Mouse (Mus musculus) CH12.LX (cell line): ENCODE data around the gene Anapc13. TPM values are rescaled to one million over a fixed set of nuclear protein-coding genes. Genes with fewer than 3 reads are reported as not detected.
A peak's percentile ranks its signal among the peaks of the same experiment; 100 is the strongest.

ENCODE experiments used
- DNase-seq: peaks from one replicate; pipeline ENCODE4 v3.0.0-alpha.2; 2013; ENCODE audit errors: extremely low read depth
- H3K27ac ChIP-seq: 2 replicates; pipeline ENCODE4 v1.5.1; 2012; ENCODE audit warnings: low read depth, mild to moderate bottlenecking, control low read depth, moderate library complexity; ENCODE audit not compliant: insufficient read depth
- H3K27me3 ChIP-seq: replicated peaks from 2 replicates; pipeline ENCODE3; 2012; ENCODE audit warnings: inconsistent platforms
- H3K36me3 ChIP-seq, 2 experiments: replicated peaks in 1 of 2; 2 replicates each; pipeline versions ENCODE3 to v1.6.1; 2012; ENCODE audit warnings: inconsistent platforms in 1 of 2, low read length in 1 of 2, mild to moderate bottlenecking in 1 of 2, mixed read lengths in 1 of 2, moderate library complexity in 1 of 2; ENCODE audit not compliant: control insufficient read depth in 1 of 2, insufficient read depth in 1 of 2
- H3K4me1 ChIP-seq, 2 experiments: 2 replicates each; pipeline ENCODE4 v1.6.1; 2012; ENCODE audit warnings: inconsistent platforms in 1 of 2, moderate library complexity in 1 of 2; ENCODE audit not compliant: insufficient read depth in 2 of 2, control insufficient read depth in 1 of 2
- H3K4me2 ChIP-seq: 2 replicates; pipeline ENCODE4 v1.6.1; 2012; ENCODE audit warnings: low read depth, mild to moderate bottlenecking, control low read depth; ENCODE audit not compliant: poor library complexity, insufficient read depth, severe bottlenecking
- H3K4me3 ChIP-seq, 3 experiments: fragments of 150-350 bp in 1 of 3; sonication (generic) in 1 of 3; replicated peaks in 1 of 3; 2 replicates each; pipeline versions ENCODE3 to v1.5.1; 2011 to 2012; ENCODE audit warnings: low read depth in 2 of 3, low read length in 2 of 3, mild to moderate bottlenecking in 2 of 3, moderate library complexity in 2 of 3, control low read depth in 1 of 3, improper control_type of control experiment in 1 of 3, inconsistent platforms in 1 of 3, mixed read lengths in 1 of 3; ENCODE audit not compliant: poor library complexity in 1 of 3
- H3K79me2 ChIP-seq: replicated peaks from 2 replicates; pipeline ENCODE4 v1.6.1; 2012; ENCODE audit warnings: mild to moderate bottlenecking, moderate library complexity; ENCODE audit not compliant: control insufficient read depth, poor library complexity, insufficient read depth, severe bottlenecking; ENCODE audit errors: extremely low read depth
- H3K9ac ChIP-seq: 2 replicates; pipeline ENCODE4 v1.6.1; 2012; ENCODE audit warnings: low read depth, mild to moderate bottlenecking, control low read depth, moderate library complexity; ENCODE audit not compliant: insufficient read depth
- H3K9me3 ChIP-seq: replicated peaks from 2 replicates; pipeline ENCODE3; 2012; ENCODE audit warnings: low read length, inconsistent platforms, mixed read lengths
- BHLHE40 ChIP-seq: IDR thresholded peaks from 2 replicates; pipeline ENCODE4 v1.6.1; 2011; ENCODE audit warnings: mild to moderate bottlenecking, low read depth, low read length, improper control_type of control experiment
- CHD1 ChIP-seq: IDR thresholded peaks from 2 replicates; pipeline ENCODE4 v1.6.1; 2012; ENCODE audit warnings: low read depth, low read length, improper control_type of control experiment, inconsistent platforms
- CHD2 ChIP-seq: IDR thresholded peaks from 2 replicates; pipeline ENCODE4 v1.6.1; 2011; ENCODE audit warnings: low read length, improper control_type of control experiment
- CTCF ChIP-seq, 2 experiments: IDR thresholded peaks in 1 of 2; conservative IDR thresholded peaks in 1 of 2; 2 replicates each; pipeline ENCODE4 v1.5.1; 2011 to 2012; ENCODE audit warnings: low read depth in 2 of 2, low read length in 2 of 2, improper control_type of control experiment in 1 of 2, inconsistent platforms in 1 of 2, mild to moderate bottlenecking in 1 of 2, moderate library complexity in 1 of 2
- EP300 ChIP-seq: IDR thresholded peaks from 2 replicates; pipeline ENCODE4 v1.6.1; 2011; ENCODE audit warnings: low read length, improper control_type of control experiment
- ETS1 ChIP-seq: conservative IDR thresholded peaks from 2 replicates; pipeline ENCODE4 v1.6.1; 2012; ENCODE audit warnings: low read depth, mild to moderate bottlenecking, inconsistent platforms, low read length, improper control_type of control experiment, moderate library complexity
- KAT2A ChIP-seq: IDR thresholded peaks from 2 replicates; pipeline ENCODE4 v1.6.1; 2012; ENCODE audit warnings: low read length, improper control_type of control experiment, inconsistent platforms; ENCODE audit not compliant: insufficient replicate concordance
- NELFE ChIP-seq: IDR thresholded peaks from 2 replicates; pipeline ENCODE4 v1.6.1; 2011; ENCODE audit warnings: low read depth, low read length, improper control_type of control experiment
- PAX5 ChIP-seq: IDR thresholded peaks from 2 replicates; pipeline ENCODE4 v1.6.1; 2012; ENCODE audit warnings: low read length, inconsistent platforms, mixed read lengths
- RAD21 ChIP-seq: IDR thresholded peaks from 2 replicates; pipeline ENCODE4 v1.6.1; 2011; ENCODE audit warnings: low read depth, mild to moderate bottlenecking, low read length, improper control_type of control experiment, moderate library complexity
- RCOR1 ChIP-seq: conservative IDR thresholded peaks from 2 replicates; pipeline ENCODE4 v1.6.1; 2012; ENCODE audit warnings: low read depth, mild to moderate bottlenecking, inconsistent platforms, low read length, improper control_type of control experiment
- SIN3A ChIP-seq: IDR thresholded peaks from 2 replicates; pipeline ENCODE4 v1.6.1; 2012; ENCODE audit warnings: low read length, improper control_type of control experiment, inconsistent platforms
- SMC3 ChIP-seq: IDR thresholded peaks from 2 replicates; pipeline ENCODE4 v1.6.1; 2011; ENCODE audit warnings: low read depth, low read length, improper control_type of control experiment
- UBTF ChIP-seq: IDR thresholded peaks from 2 replicates; pipeline ENCODE4 v1.6.1; 2012; ENCODE audit warnings: low read depth, mild to moderate bottlenecking, inconsistent platforms, low read length, improper control_type of control experiment, moderate library complexity
- USF1 ChIP-seq: IDR thresholded peaks from 2 replicates; pipeline ENCODE4 v1.6.1; 2014; ENCODE audit warnings: low read depth, mild to moderate bottlenecking, inconsistent platforms, low read length, improper control_type of control experiment
- USF2 ChIP-seq: conservative IDR thresholded peaks from 2 replicates; pipeline ENCODE4 v1.6.1; 2011; ENCODE audit warnings: low read depth, low read length, improper control_type of control experiment
- ZC3H11A ChIP-seq: IDR thresholded peaks from 2 replicates; pipeline ENCODE4 v1.6.1; 2012; ENCODE audit warnings: low read depth, mild to moderate bottlenecking, inconsistent platforms, low read length, improper control_type of control experiment
- ZNF384 ChIP-seq: IDR thresholded peaks from 2 replicates; pipeline ENCODE4 v1.6.1; 2012; ENCODE audit warnings: low read depth, low read length, improper control_type of control experiment, inconsistent platforms
- dilution Hi-C: fragments of 300-500 bp; cut with MboI; formaldehyde crosslinking; loops from 2 replicates; pipeline ENCODE4 v1.14.3; 2020; ENCODE audit warnings: low sequenced_read_pairs; ENCODE audit not compliant: extremely low pct_unique_long_range_greater_than_20kb, extremely low pct_ligation_motif_present
- in situ Hi-C: fragments of 300-500 bp; cut with MboI; formaldehyde crosslinking; loops from 3 replicates; pipeline ENCODE4 v1.14.3; 2019; ENCODE audit warnings: low sequenced_read_pairs, low pct_ligation_motif_present, low pct_unique_long_range_greater_than_20kb, mixed read lengths
- polyA plus RNA-seq: library from polyadenylated mRNA; unstranded; fragments of >175 nt; gene quantifications from 2 replicates; pipeline ENCODE4 v1.2.1, GENCODE M21; 2012; ENCODE audit warnings: low read depth; ENCODE audit not compliant: insufficient read length
- total RNA-seq, 2 experiments: library from RNA; depleted of rRNA; stranded (reverse); fragments of 300-350 nt in 1 of 2; fragments of >200 nt in 1 of 2; gene quantifications; 2 replicates each; pipeline ENCODE4 v1.2.3; 2012 to 2014

Gene Anapc13
- total and polyA plus RNA-seq, 3 experiments: 20.8 to 87.4 (median 62.6) TPM

GRCm38 (mm10) chr9:102636553-102636952 lies 10.5 kb downstream of the Anapc13 start:
- peak; percentile 57 for TF ChIP-seq ZC3H11A
- TF ChIP-seq UBTF: no peak
- TF ChIP-seq RAD21: peak; percentile 92
- peak; percentile 83 for TF ChIP-seq ZNF384
- peak; percentile 90 for TF ChIP-seq SMC3
- TF ChIP-seq SIN3A: no peak
- peak; percentile 36; the same call in 1 of the 2 replicates for TF ChIP-seq NELFE
- no peak for TF ChIP-seq ETS1
- no peak for TF ChIP-seq PAX5
- peak; percentile 58 to 94; a peak in 3 of 4 replicates for TF ChIP-seq CTCF (conservative IDR thresholded peaks at IDR 0.05 in 1 of 2, IDR thresholded peaks at IDR 0.05 in 1 of 2; ENCODE audit: low read depth in 2 of 2, low read length in 2 of 2)
- TF ChIP-seq RCOR1: no peak
- TF ChIP-seq USF1: no peak
- TF ChIP-seq BHLHE40: no peak
- TF ChIP-seq USF2: no peak
- no peak for TF ChIP-seq EP300
- in situ Hi-C loops (loop anchor here (5.0 to 10.0 kb wide), 2 partner anchors 141 to 238 kb away; no protein-coding TSS in a partner anchor), dilution Hi-C loops (no loop called here)
- H3K27me3 ChIP-seq: no peaks in the 10 kb centered on the region
- no peak overlapping the region for H3K4me3 ChIP-seq
- no peak overlapping the region for H3K9ac ChIP-seq
- peaks cover 0 to 21% of the 10 kb centered on the region in 2 experiments for H3K36me3 ChIP-seq
- H3K27ac ChIP-seq: no peak overlapping the region
- no peaks in the 10 kb centered on the region for H3K9me3 ChIP-seq
- peak; percentile 58 for DNase-seq
- peaks cover 2 to 12% of the 10 kb centered on the region in 2 experiments; a peak in 2 of 4 replicates for H3K4me1 ChIP-seq
- H3K4me2 ChIP-seq: no peak overlapping the region
- no peaks in the 10 kb centered on the region for H3K79me2 ChIP-seq

GRCm38 (mm10) chr9:102637115-102637514 lies 11.0 kb downstream of the Anapc13 start:
- in situ Hi-C loops (loop anchor here (5.0 to 10.0 kb wide), 2 partner anchors 140 to 238 kb away; no protein-coding TSS in a partner anchor), dilution Hi-C loops (no loop called here)
- no peaks in the 10 kb centered on the region for H3K27me3 ChIP-seq
- H3K36me3 ChIP-seq: peaks cover 0 to 16% of the 10 kb centered on the region in 2 experiments
- H3K27ac ChIP-seq: no peak overlapping the region
- TF ChIP-seq CHD2: no peak
- no peak for TF ChIP-seq KAT2A
- no peak for TF ChIP-seq CHD1
- H3K9ac ChIP-seq: no peak overlapping the region
- no peak overlapping the region for H3K4me2 ChIP-seq
- H3K9me3 ChIP-seq: no peaks in the 10 kb centered on the region
- no peak overlapping the region for H3K4me3 ChIP-seq
- no peaks in the 10 kb centered on the region for H3K79me2 ChIP-seq
- H3K4me1 ChIP-seq: peaks cover under 1 to 6% of the 10 kb centered on the region in 2 experiments; a peak in 2 of 4 replicates
- no peak for DNase-seq
